Mouse (Mus musculus): ENCODE data around the gene Gm10563.

The Gm10563 gene

GRCm38 (mm10) chr4:155653086-155653450 lies 7.9 kb upstream of the Gm10563 start, which contains the start of gene Mmp23:
Mmp23 (minus strand) TSS chr4:155653384.
- in situ Hi-C loops (cut with MboI, MseI): no loop called here

GRCm38 (mm10) chr4:155652283-155653085 lies 7.3 kb upstream of the Gm10563 start:
- in situ Hi-C loops (cut with MboI, MseI): no loop called here

- in situ Hi-C loops (cut with MboI, MseI): no loop called here
These were observed 6.5 kb upstream of the Gm10563 start for GRCm38 (mm10) chr4:155651553-155652269.

- in situ Hi-C loops (cut with MboI, MseI): loop anchor here (5.0 kb wide), 1 partner anchor 43 kb away; the partner anchor contains the start of gene Fndc10
These were observed 4.1 kb upstream of the Gm10563 start for GRCm38 (mm10) chr4:155649355-155649754.

- in situ Hi-C loops (cut with MboI, MseI): loop anchor here (5.0 kb wide), 1 partner anchor 47 kb away; the partner anchor contains the start of gene Fndc10
These were observed 513 bp upstream of the Gm10563 start for GRCm38 (mm10) chr4:155645721-155646120.

GRCm38 (mm10) chr4:155643531-155643930 lies 1.7 kb downstream of the Gm10563 start:
- in situ Hi-C loops (cut with MboI, MseI): no loop called here

- in situ Hi-C loops (cut with MboI, MseI): no loop called here
These were observed 9.3 kb downstream of the Gm10563 start for GRCm38 (mm10) chr4:155635766-155636499.

GRCm38 (mm10) chr4:155630267-155630666 lies 14.9 kb downstream of the Gm10563 start:
- in situ Hi-C loops (cut with MboI, MseI): no loop called here

- in situ Hi-C loops (cut with MboI, MseI): no loop called here
These were observed 20.6 kb downstream of the Gm10563 start, which contains the start of gene Cdk11b for GRCm38 (mm10) chr4:155624338-155625291. Cdk11b (plus strand) TSS chr4:155624854.

- in situ Hi-C loops (cut with MboI, MseI): no loop called here
These were observed 26.9 kb downstream of the Gm10563 start for GRCm38 (mm10) chr4:155618321-155618720.

GRCm38 (mm10) chr4:155613264-155613663 lies 31.9 kb downstream of the Gm10563 start:
- in situ Hi-C loops (cut with MboI, MseI): no loop called here

GRCm38 (mm10) chr4:155611860-155612259 lies 33.3 kb downstream of the Gm10563 start:
- in situ Hi-C loops (cut with MboI, MseI): no loop called here

- in situ Hi-C loops (cut with MboI, MseI): no loop called here
These were observed 38.4 kb downstream of the Gm10563 start for GRCm38 (mm10) chr4:155606825-155607224.

- in situ Hi-C loops (cut with MboI, MseI): no loop called here
These were observed 40.1 kb downstream of the Gm10563 start for GRCm38 (mm10) chr4:155605132-155605531.

- in situ Hi-C loops (cut with MboI, MseI): no loop called here
These were observed 41.4 kb downstream of the Gm10563 start for GRCm38 (mm10) chr4:155603801-155604200.

GRCm38 (mm10) chr4:155602753-155603152 lies 42.5 kb downstream of the Gm10563 start:
- in situ Hi-C loops (cut with MboI, MseI): no loop called here

- in situ Hi-C loops (cut with MboI, MseI): no loop called here
These were observed 43.2 kb downstream of the Gm10563 start for GRCm38 (mm10) chr4:155601997-155602456.

GRCm38 (mm10) chr4:155601091-155601996 lies 43.9 kb downstream of the Gm10563 start, which contains the start of gene Slc35e2:
Slc35e2 (plus strand) TSS chr4:155601416.
- in situ Hi-C loops (cut with MboI, MseI): no loop called here

Measured in T-helper 2 cell (primary cell).